In genomic region chr11:120515611-120516010, GRCm38 (mm10) we compare ENCODE assay signal across 8 mouse cellular contexts. TPM values are rescaled to one million over a fixed set of nuclear protein-coding genes. Genes with fewer than 3 reads are reported as not detected.
DNase-seq lines count a peak whose midpoint lies in the region; ATAC-seq and TF ChIP-seq lines count a peak whose summit lies in the region.

No protein-coding gene starts in this region.

- WGBS in embryonic facial prominence, embryonic 14.5 days, result 16% methylated on average over 17 of the region's 17 CpGs
- 18% methylated on average over 17 of the region's 17 CpGs for WGBS in kidney, embryonic 14.5 days
- WGBS in limb, embryonic 14.5 days, result 17% methylated on average over 17 of the region's 17 CpGs
- 15% methylated on average over 17 of the region's 17 CpGs for WGBS in midbrain, embryonic 16.5 days

- no peak overlapping the region for H3K27ac ChIP-seq in embryonic facial prominence, embryonic 14.5 days (replicated peaks; ENCODE audit: low read depth, low read length)
- no peak overlapping the region for H3K27ac ChIP-seq in kidney, embryonic 14.5 days (ENCODE audit: low read depth, low read length)
- H3K27ac ChIP-seq in limb, embryonic 14.5 days (replicated peaks; ENCODE audit: low read depth, low read length), result no peak overlapping the region
- no peak overlapping the region for H3K27ac ChIP-seq in midbrain, embryonic 16.5 days (ENCODE audit: low read length)

- no peaks in the 10 kb centered on the region for H3K27me3 ChIP-seq in embryonic facial prominence, embryonic 14.5 days (replicated peaks; ENCODE audit: control insufficient read depth, insufficient read depth, low read length)
- H3K27me3 ChIP-seq in kidney, embryonic 14.5 days (ENCODE audit: control insufficient read depth, insufficient read depth, low read length), result no peaks in the 10 kb centered on the region
- no peaks in the 10 kb centered on the region for H3K27me3 ChIP-seq in limb, embryonic 14.5 days (ENCODE audit: control insufficient read depth, insufficient read depth, low read length)
- H3K27me3 ChIP-seq in midbrain, embryonic 16.5 days (ENCODE audit: control insufficient read depth, insufficient read depth, low read depth, low read length), result no peaks in the 10 kb centered on the region

- no peak overlapping the region for H3K9ac ChIP-seq in embryonic facial prominence, embryonic 14.5 days (ENCODE audit: low read depth, low read length)
- H3K9ac ChIP-seq in kidney, embryonic 14.5 days (ENCODE audit: low read depth, low read length), result no peak overlapping the region
- no peak overlapping the region for H3K9ac ChIP-seq in limb, embryonic 14.5 days (ENCODE audit: low read depth, low read length, severe bottlenecking)
- H3K9ac ChIP-seq in midbrain, embryonic 16.5 days (ENCODE audit: low read depth, low read length), result 0 out of 2 replicates have a peak overlapping the region, but pooled peaks have one; percentile 34

- TF ChIP-seq POLR2A in limb, embryonic 14.5 days (IDR thresholded peaks at IDR 0.05; ENCODE audit: borderline replicate concordance, extremely low read depth, insufficient read depth, insufficient read length), result no peak

- H3K4me2 ChIP-seq in embryonic facial prominence, embryonic 14.5 days (ENCODE audit: low read depth, low read length), result no peak overlapping the region
- H3K4me2 ChIP-seq in kidney, embryonic 14.5 days (replicated peaks; ENCODE audit: low read depth, low read length), result no peak overlapping the region
- H3K4me2 ChIP-seq in limb, embryonic 14.5 days (replicated peaks; ENCODE audit: low read depth, low read length, severe bottlenecking), result no peak overlapping the region
- no peak overlapping the region for H3K4me2 ChIP-seq in midbrain, embryonic 16.5 days (ENCODE audit: low read length)

- no peak overlapping the region for H3K4me3 ChIP-seq in embryonic facial prominence, embryonic 14.5 days (ENCODE audit: low read depth, low read length)
- no peak overlapping the region for H3K4me3 ChIP-seq in kidney, embryonic 14.5 days (ENCODE audit: low read length)
- no peak overlapping the region for H3K4me3 ChIP-seq in limb, embryonic 14.5 days (replicated peaks; ENCODE audit: low read length)
- no peak overlapping the region for H3K4me3 ChIP-seq in midbrain, embryonic 16.5 days (ENCODE audit: low read depth, low read length)

- peaks cover 3% of the 10 kb centered on the region for H3K4me1 ChIP-seq in embryonic facial prominence, embryonic 14.5 days (ENCODE audit: control insufficient read depth, insufficient read depth, low read length)
- H3K4me1 ChIP-seq in kidney, embryonic 14.5 days (ENCODE audit: control insufficient read depth, insufficient read depth, low read length), result peaks cover 4% of the 10 kb centered on the region; the same call in 1 of the 2 replicates
- no peaks in the 10 kb centered on the region for H3K4me1 ChIP-seq in limb, embryonic 14.5 days (ENCODE audit: control insufficient read depth, insufficient read depth, low read length)
- no peaks in the 10 kb centered on the region; the same call in 1 of the 2 replicates for H3K4me1 ChIP-seq in midbrain, embryonic 16.5 days (ENCODE audit: control insufficient read depth, insufficient read depth, low read length)

- DNase-seq in A20 (ENCODE audit: low read depth, low spot score), result peak; percentile 82
- peak; percentile 80 to 86 for DNase-seq in adrenal gland, postnatal 4 days (ENCODE audit: low spot score in 2 of 2)
- peak; percentile 79 for DNase-seq in embryonic facial prominence, embryonic 14.5 days (ENCODE audit: low spot score)
- DNase-seq in heart, adult 9 months (ENCODE audit: low spot score in 2 of 2), result peak; percentile 84 to 85
- DNase-seq in limb, embryonic 14.5 days (ENCODE audit: low spot score), result peak; percentile 80
- DNase-seq in spleen, postnatal 14 days (ENCODE audit: low spot score in 2 of 2), result peak; percentile 74 to 88

- peak; percentile 71 for ATAC-seq in embryonic facial prominence, embryonic 14.5 days (ENCODE audit: low read depth)
- peak; percentile 78 for ATAC-seq in kidney, embryonic 14.5 days (ENCODE audit: low FRiP score, low TSS enrichment)
- peak; percentile 74; the same call in 1 of the 2 replicates for ATAC-seq in limb, embryonic 14.5 days (ENCODE audit: low FRiP score, low read depth)
- ATAC-seq in midbrain, embryonic 16.5 days, result no peak

- H3K9me3 ChIP-seq in embryonic facial prominence, embryonic 14.5 days (ENCODE audit: control insufficient read depth, low read length), result no peaks in the 10 kb centered on the region
- no peaks in the 10 kb centered on the region for H3K9me3 ChIP-seq in kidney, embryonic 14.5 days (ENCODE audit: control insufficient read depth, low read length)
- no peaks in the 10 kb centered on the region for H3K9me3 ChIP-seq in limb, embryonic 14.5 days (ENCODE audit: control insufficient read depth, low read length)
- H3K9me3 ChIP-seq in midbrain, embryonic 16.5 days (replicated peaks; ENCODE audit: control insufficient read depth, low read length, poor library complexity, severe bottlenecking), result no peaks in the 10 kb centered on the region

- no peaks in the 10 kb centered on the region for H3K36me3 ChIP-seq in embryonic facial prominence, embryonic 14.5 days (ENCODE audit: control insufficient read depth, insufficient read depth, low read length)
- no peaks in the 10 kb centered on the region for H3K36me3 ChIP-seq in kidney, embryonic 14.5 days (ENCODE audit: control insufficient read depth, insufficient read depth, low read length)
- H3K36me3 ChIP-seq in limb, embryonic 14.5 days (ENCODE audit: control insufficient read depth, insufficient read depth, low read length), result no peaks in the 10 kb centered on the region
- no peaks in the 10 kb centered on the region for H3K36me3 ChIP-seq in midbrain, embryonic 16.5 days (ENCODE audit: control insufficient read depth, insufficient read depth, low read length)

RNA-seq across cellular contexts. Expression of gene Gcgr, which starts 14.9 kb away (rescaled TPM):
- 1 to 10 TPM; 2.5 to 9.8 TPM for total RNA-seq in adrenal gland, postnatal 4 days (2021)
- 1.0 and 1.4 TPM in 2 replicates for polyA plus RNA-seq in embryonic facial prominence, embryonic 14.5 days (2014; fragmentation: Nextera tagmentation; extraction: Ambion mirVana)
- polyA plus RNA-seq in kidney, embryonic 14.5 days (2014; fragmentation: Nextera tagmentation; extraction: Ambion mirVana), result 2.0 and 2.4 TPM in 2 replicates
- 11.2 and 15.0 TPM in 2 replicates for polyA plus RNA-seq in limb, embryonic 14.5 days (2012; rRNA removed)
- polyA plus RNA-seq in limb, embryonic 14.5 days (2014; fragmentation: Nextera tagmentation; extraction: Ambion mirVana), result 4.9 and 6.3 TPM in 2 replicates
- polyA plus RNA-seq in midbrain, embryonic 16.5 days (2015; fragmentation: Nextera tagmentation; extraction: Ambion mirVana), result 0.13 and 0.31 TPM in 2 replicates

RNA-seq across cellular contexts. Expression of gene Slc25a10, which starts 24.0 kb away (rescaled TPM):
- 100 to 1,000 TPM; 102 to 103 TPM for total RNA-seq in adrenal gland, postnatal 4 days (2021)
- 47.6 and 53.1 TPM in 2 replicates for polyA plus RNA-seq in embryonic facial prominence, embryonic 14.5 days (2014; fragmentation: Nextera tagmentation; extraction: Ambion mirVana)
- polyA plus RNA-seq in kidney, embryonic 14.5 days (2014; fragmentation: Nextera tagmentation; extraction: Ambion mirVana), result 65.3 and 79.1 TPM in 2 replicates
- 54.4 and 75.1 TPM in 2 replicates for polyA plus RNA-seq in limb, embryonic 14.5 days (2012; rRNA removed)
- polyA plus RNA-seq in limb, embryonic 14.5 days (2014; fragmentation: Nextera tagmentation; extraction: Ambion mirVana), result 44.1 and 44.4 TPM in 2 replicates
- polyA plus RNA-seq in midbrain, embryonic 16.5 days (2015; fragmentation: Nextera tagmentation; extraction: Ambion mirVana), result 23.1 and 24.8 TPM in 2 replicates

RNA-seq across cellular contexts. Expression of gene Mrpl12, which starts 31.2 kb away (rescaled TPM):
- 100 to 1,000 TPM; 105 to 107 TPM for total RNA-seq in adrenal gland, postnatal 4 days (2021)
- polyA plus RNA-seq in embryonic facial prominence, embryonic 14.5 days (2014; fragmentation: Nextera tagmentation; extraction: Ambion mirVana), result 135 and 148 TPM in 2 replicates
- 176 and 218 TPM in 2 replicates for polyA plus RNA-seq in kidney, embryonic 14.5 days (2014; fragmentation: Nextera tagmentation; extraction: Ambion mirVana)
- polyA plus RNA-seq in limb, embryonic 14.5 days (2012; rRNA removed), result 87.0 and 101 TPM in 2 replicates
- polyA plus RNA-seq in limb, embryonic 14.5 days (2014; fragmentation: Nextera tagmentation; extraction: Ambion mirVana), result 127 and 142 TPM in 2 replicates
- polyA plus RNA-seq in midbrain, embryonic 16.5 days (2015; fragmentation: Nextera tagmentation; extraction: Ambion mirVana), result 118 and 130 TPM in 2 replicates

RNA-seq across cellular contexts. Expression of gene Mcrip1, which starts 33.9 kb away (rescaled TPM):
- 10 to 100 TPM; 80.6 to 84.2 TPM for total RNA-seq in adrenal gland, postnatal 4 days (2021)
- 238 and 253 TPM in 2 replicates for polyA plus RNA-seq in embryonic facial prominence, embryonic 14.5 days (2014; fragmentation: Nextera tagmentation; extraction: Ambion mirVana)
- polyA plus RNA-seq in kidney, embryonic 14.5 days (2014; fragmentation: Nextera tagmentation; extraction: Ambion mirVana), result 236 and 265 TPM in 2 replicates
- polyA plus RNA-seq in limb, embryonic 14.5 days (2012; rRNA removed), result 203 and 265 TPM in 2 replicates
- polyA plus RNA-seq in limb, embryonic 14.5 days (2014; fragmentation: Nextera tagmentation; extraction: Ambion mirVana), result 271 and 274 TPM in 2 replicates
- 232 and 233 TPM in 2 replicates for polyA plus RNA-seq in midbrain, embryonic 16.5 days (2015; fragmentation: Nextera tagmentation; extraction: Ambion mirVana)

RNA-seq across cellular contexts. Expression of gene Ppp1r27, which starts 35.3 kb away (rescaled TPM):
- 1 to 10 TPM; 1.3 to 5.6 TPM for total RNA-seq in adrenal gland, postnatal 4 days (2021)
- polyA plus RNA-seq in embryonic facial prominence, embryonic 14.5 days (2014; fragmentation: Nextera tagmentation; extraction: Ambion mirVana), result 9.6 and 9.7 TPM in 2 replicates
- polyA plus RNA-seq in kidney, embryonic 14.5 days (2014; fragmentation: Nextera tagmentation; extraction: Ambion mirVana), result 0.58 and 0.89 TPM in 2 replicates
- polyA plus RNA-seq in limb, embryonic 14.5 days (2012; rRNA removed), result 2.7 and 3.7 TPM in 2 replicates
- polyA plus RNA-seq in limb, embryonic 14.5 days (2014; fragmentation: Nextera tagmentation; extraction: Ambion mirVana), result 3.3 and 3.5 TPM in 2 replicates
- polyA plus RNA-seq in midbrain, embryonic 16.5 days (2015; fragmentation: Nextera tagmentation; extraction: Ambion mirVana), result not detected in 2 replicates
